Mouse (Mus musculus) layer of hippocampus, adult 11-12 months (tissue): ENCODE results near the gene Gpr88.

Source experiments
- DNase-seq: peaks from one replicate; pipeline ENCODE4 v3.0.0; 2022; ENCODE audit warnings: low spot score

The Gpr88 gene

GRCm38 (mm10) chr3:116253077-116253531 is at the start of gene Gpr88:
Gene Gpr88 (minus strand): TSS chr3:116253503.
- DNase-seq, result peak; percentile 65

GRCm38 (mm10) chr3:116302581-116302980 is 49.3 kb upstream of the Gpr88 start:
- no peak for DNase-seq

- DNase-seq, result no peak
Measured at GRCm38 (mm10) chr3:116301754-116302153, 48.5 kb upstream of the Gpr88 start.

- no peak for DNase-seq
Measured at GRCm38 (mm10) chr3:116298727-116299126, 45.4 kb upstream of the Gpr88 start.

GRCm38 (mm10) chr3:116298003-116298402 is 44.7 kb upstream of the Gpr88 start:
- no peak for DNase-seq

GRCm38 (mm10) chr3:116297170-116297569 is 43.9 kb upstream of the Gpr88 start:
- no peak for DNase-seq

GRCm38 (mm10) chr3:116290041-116290815 is 36.9 kb upstream of the Gpr88 start:
- DNase-seq, result no peak

- DNase-seq, result no peak
Measured at GRCm38 (mm10) chr3:116288833-116289232, 35.5 kb upstream of the Gpr88 start.

- no peak for DNase-seq
Measured at GRCm38 (mm10) chr3:116284735-116285134, 31.4 kb upstream of the Gpr88 start.

GRCm38 (mm10) chr3:116283996-116284395 is 30.7 kb upstream of the Gpr88 start:
- DNase-seq, result no peak

GRCm38 (mm10) chr3:116281663-116282062 is 28.4 kb upstream of the Gpr88 start:
- no peak for DNase-seq

GRCm38 (mm10) chr3:116277146-116277545 is 23.8 kb upstream of the Gpr88 start:
- no peak for DNase-seq

GRCm38 (mm10) chr3:116271679-116272078 is 18.4 kb upstream of the Gpr88 start:
- DNase-seq, result no peak

GRCm38 (mm10) chr3:116267036-116267654 is 13.8 kb upstream of the Gpr88 start:
- no peak for DNase-seq

GRCm38 (mm10) chr3:116266360-116266759 is 13.1 kb upstream of the Gpr88 start:
- DNase-seq, result no peak

- no peak for DNase-seq
Measured at GRCm38 (mm10) chr3:116263977-116264376, 10.7 kb upstream of the Gpr88 start.

GRCm38 (mm10) chr3:116263061-116263460 is 9.8 kb upstream of the Gpr88 start:
- DNase-seq, result no peak

GRCm38 (mm10) chr3:116256104-116256503 is 2.8 kb upstream of the Gpr88 start:
- DNase-seq, result peak; percentile 7

- DNase-seq, result peak; percentile 9
Measured at GRCm38 (mm10) chr3:116252255-116253040, 855 bp downstream of the Gpr88 start.

GRCm38 (mm10) chr3:116251481-116252254 is 1.6 kb downstream of the Gpr88 start:
- peak; percentile 39 for DNase-seq

- DNase-seq, result no peak
Measured at GRCm38 (mm10) chr3:116249026-116249425, 4.3 kb downstream of the Gpr88 start.

- DNase-seq, result no peak
Measured at GRCm38 (mm10) chr3:116244476-116244875, 8.8 kb downstream of the Gpr88 start.
